Mouse (Mus musculus) kidney, embryonic 14.5 days (tissue): ENCODE measurements around the gene Kalrn. TPM values are rescaled to one million over a fixed set of nuclear protein-coding genes. Genes with fewer than 3 reads are reported as not detected.

ENCODE experiments used
- ATAC-seq: fragments of 200-750 bp; cut with Nextera tagmentation; 2 replicates; pipeline ENCODE4 v1.8.0; 2017; ENCODE audit warnings: moderate number of reproducible peaks, mild to moderate bottlenecking, moderate TSS enrichment, moderate library complexity; ENCODE audit not compliant: low FRiP score, low TSS enrichment
- H3K27ac ChIP-seq: fragments of 300-500 bp; sonication (generic); 2 replicates; pipeline ENCODE4 v1.5.1; 2014; ENCODE audit warnings: low read depth, mild to moderate bottlenecking, low read length, moderate library complexity, mixed read lengths
- H3K27me3 ChIP-seq: fragments of 300-500 bp; sonication (generic); 2 replicates; pipeline ENCODE4 v1.6.1; 2014; ENCODE audit warnings: mild to moderate bottlenecking, low read length; ENCODE audit not compliant: control insufficient read depth, insufficient read depth
- H3K36me3 ChIP-seq: fragments of 300-500 bp; sonication (generic); 2 replicates; pipeline ENCODE4 v1.6.1; 2014; ENCODE audit warnings: low read length, mixed read lengths; ENCODE audit not compliant: control insufficient read depth, insufficient read depth
- H3K4me1 ChIP-seq: fragments of 300-500 bp; sonication (generic); 2 replicates; pipeline ENCODE4 v1.6.1; 2014; ENCODE audit warnings: low read length, mixed read lengths; ENCODE audit not compliant: control insufficient read depth, insufficient read depth
- H3K4me2 ChIP-seq: fragments of 300-500 bp; sonication (generic); replicated peaks from 2 replicates; pipeline ENCODE4 v1.6.1; 2014; ENCODE audit warnings: low read depth, mild to moderate bottlenecking, low read length
- H3K4me3 ChIP-seq: fragments of 300-500 bp; sonication (generic); 2 replicates; pipeline ENCODE4 v1.5.1; 2014; ENCODE audit warnings: mild to moderate bottlenecking, low read length
- H3K9ac ChIP-seq: fragments of 300-500 bp; sonication (generic); 2 replicates; pipeline ENCODE4 v1.6.1; 2014; ENCODE audit warnings: low read depth, mild to moderate bottlenecking, low read length, moderate library complexity
- H3K9me3 ChIP-seq: fragments of 300-500 bp; sonication (generic); 2 replicates; pipeline ENCODE4 v1.6.1; 2016; ENCODE audit warnings: low read length; ENCODE audit not compliant: control insufficient read depth
- WGBS: fragments of 180-500 bp; shearing (Covaris S2); extraction: QIAGEN DNeasy Blood & Tissue Kit; methylation state at CpG from one replicate; pipeline ENCODE4 v1.1.7; 2014; 5-methylcytosine and 5-hydroxymethylcytosine counted together
- polyA plus RNA-seq: library from polyadenylated mRNA; unstranded; fragments of >200 nt; fragmentation: Nextera tagmentation; extraction: Ambion mirVana; gene quantifications from 2 replicates; pipeline ENCODE4 v1.2.1, GENCODE M21; 2014

The Kalrn gene
- polyA plus RNA-seq, 1 experiment from 2014 or later, result 16.0 TPM

DNA sequence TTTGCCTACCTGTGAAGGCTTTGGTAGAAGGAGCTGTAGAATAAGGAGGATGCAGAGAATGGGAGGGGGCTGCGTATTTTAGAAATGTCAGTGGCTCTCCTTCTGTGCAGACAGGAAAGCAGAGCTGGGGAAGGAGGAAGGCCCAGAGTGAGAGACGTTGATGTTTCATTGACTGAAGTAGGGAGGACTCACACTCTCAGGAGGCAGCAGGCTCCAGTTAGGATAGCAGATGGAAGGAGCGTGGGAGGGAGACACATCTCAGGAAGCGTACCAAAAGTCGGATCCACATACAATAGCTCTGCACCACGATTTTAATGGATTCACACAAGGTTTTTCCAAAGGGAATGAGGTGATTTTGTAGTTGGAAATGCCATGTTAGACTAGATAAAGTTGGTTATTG is 184.5 kb downstream of the Kalrn start:
- Histone ChIP-seq H3K36me3 (no peaks in the 10 kb centered on the region), H3K27me3 (no peaks in the 10 kb centered on the region), H3K9me3 (no peaks in the 10 kb centered on the region), H3K27ac (no peak overlapping the region), H3K4me3 (no peak overlapping the region), H3K4me2 (no peak overlapping the region), H3K4me1 (no peaks in the 10 kb centered on the region), H3K9ac (no peak overlapping the region)
- ATAC-seq, result no peak
- WGBS, result 73% methylated on average over 6 of the region's 6 CpGs

DNA sequence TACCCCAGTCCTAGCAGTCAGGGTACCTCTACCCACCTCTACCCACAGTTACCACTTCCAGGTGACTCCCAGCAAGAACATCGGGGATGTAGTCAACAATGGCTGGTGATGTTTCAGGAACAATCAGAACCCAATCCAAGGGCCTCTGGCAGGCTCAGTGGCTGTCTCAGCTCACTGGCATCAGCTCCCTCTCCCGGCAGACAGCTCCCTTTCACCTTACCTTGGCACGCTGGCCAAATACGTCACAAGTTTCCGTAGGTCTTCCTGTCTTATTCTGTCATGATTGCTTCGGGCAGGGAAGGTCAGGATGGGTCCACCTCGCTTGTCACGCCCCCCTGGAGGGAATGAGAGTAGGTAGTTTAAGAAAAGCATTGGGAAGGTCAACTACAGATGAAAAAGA is 188.3 kb downstream of the Kalrn start:
- Histone ChIP-seq H3K27ac (no peak overlapping the region), H3K9ac (no peak overlapping the region), H3K4me3 (no peak overlapping the region), H3K4me2 (no peak overlapping the region), H3K27me3 (no peaks in the 10 kb centered on the region), H3K36me3 (0 out of 2 replicates have a peak, but pooled peaks cover 2% of the 10 kb centered on the region), H3K4me1 (no peaks in the 10 kb centered on the region), H3K9me3 (no peaks in the 10 kb centered on the region)
- WGBS, result 93% methylated on average over 8 of the region's 8 CpGs
- no peak for ATAC-seq

DNA sequence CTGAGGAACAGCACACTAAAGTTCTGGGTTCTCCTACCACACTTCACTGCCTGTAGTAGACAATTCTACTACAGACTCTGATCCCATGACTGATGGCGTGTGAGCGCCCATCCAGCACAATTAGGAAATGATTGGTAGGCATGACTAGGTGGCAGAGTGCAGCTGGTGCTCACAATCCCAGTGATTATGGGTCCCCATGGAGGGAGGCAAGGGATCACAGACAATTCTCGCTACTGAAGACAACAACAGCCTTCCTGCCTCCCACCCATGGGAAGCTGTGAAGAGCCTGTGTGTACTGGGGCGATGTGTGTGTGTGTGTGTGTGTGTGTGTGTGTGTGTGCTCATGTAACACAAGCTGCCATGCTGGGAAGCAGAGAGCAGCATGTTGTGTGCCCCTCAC is 190.3 kb downstream of the Kalrn start:
- Histone ChIP-seq H3K9ac (no peak overlapping the region), H3K27ac (no peak overlapping the region), H3K9me3 (no peaks in the 10 kb centered on the region), H3K4me2 (no peak overlapping the region), H3K4me3 (no peak overlapping the region), H3K36me3 (0 out of 2 replicates have a peak, but pooled peaks cover 2% of the 10 kb centered on the region), H3K27me3 (no peaks in the 10 kb centered on the region), H3K4me1 (no peaks in the 10 kb centered on the region)
- 83% methylated on average over 4 of the region's 4 CpGs for WGBS
- ATAC-seq, result no peak

DNA sequence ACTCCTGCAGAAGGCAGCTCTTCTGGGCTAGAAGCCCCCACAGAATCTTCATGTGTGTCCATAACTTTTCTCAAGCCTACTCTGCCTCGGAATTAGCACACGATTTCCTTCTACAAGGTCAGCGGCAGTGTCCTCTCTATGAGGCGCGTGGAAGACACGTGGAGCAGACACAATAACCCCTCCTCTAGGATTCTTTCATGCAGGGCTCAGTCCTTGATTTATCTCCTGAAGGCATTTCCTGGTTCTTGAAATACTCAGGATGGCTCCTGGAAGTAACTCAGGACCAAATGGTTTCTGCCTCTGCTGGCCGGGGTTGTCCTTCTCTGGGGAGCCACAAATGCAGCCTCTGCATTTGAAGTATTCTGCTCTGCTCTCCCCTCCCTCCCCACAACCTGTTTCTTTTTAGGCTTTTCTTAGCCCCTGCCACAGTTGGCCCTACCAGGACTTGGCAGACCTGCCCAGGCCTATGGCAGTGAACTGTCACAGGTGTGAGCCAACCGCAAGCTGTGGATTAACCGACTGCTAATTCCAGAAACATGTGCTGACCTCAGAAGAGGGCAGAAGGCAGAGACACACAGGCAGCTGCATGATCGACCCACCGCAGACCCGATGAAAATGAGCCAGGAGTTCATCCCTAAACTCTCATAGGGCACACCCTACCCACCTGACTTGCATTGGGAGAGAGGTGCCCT is 197.0 kb downstream of the Kalrn start:
- Histone ChIP-seq H3K36me3 (0 out of 2 replicates have a peak, but pooled peaks cover 2% of the 10 kb centered on the region), H3K4me1 (peaks cover 15% of the 10 kb centered on the region), H3K9ac (no peak overlapping the region), H3K4me3 (no peak overlapping the region), H3K9me3 (no peaks in the 10 kb centered on the region), H3K27me3 (no peaks in the 10 kb centered on the region), H3K27ac (no peak overlapping the region), H3K4me2 (no peak overlapping the region)
- WGBS, result 60% methylated on average over 12 of the region's 12 CpGs
- no peak for ATAC-seq

DNA sequence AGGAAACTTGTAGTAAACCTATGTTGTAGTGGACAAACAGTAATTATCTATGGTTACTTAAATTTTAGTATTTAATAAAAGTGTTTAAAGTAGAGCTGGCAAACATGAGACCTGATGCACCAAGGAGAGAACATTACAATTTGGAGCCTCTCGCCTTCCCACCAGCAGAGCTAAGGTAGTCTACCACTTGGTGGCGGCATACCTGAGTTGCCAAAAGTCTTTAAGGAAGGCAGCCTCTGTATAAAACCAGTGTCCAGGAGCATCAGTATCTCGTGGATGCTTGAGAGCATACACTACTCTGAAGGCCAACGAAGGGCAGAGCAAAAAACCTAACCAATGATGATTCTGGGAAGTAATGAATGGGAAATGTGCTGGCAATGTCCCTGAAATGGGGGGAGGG is 199.8 kb downstream of the Kalrn start:
- H3K36me3 ChIP-seq, result no peaks in the 10 kb centered on the region
- no peak overlapping the region for H3K9ac ChIP-seq
- no peak overlapping the region for H3K4me2 ChIP-seq
- ATAC-seq, result no peak
- H3K4me1 ChIP-seq, result peaks cover 15% of the 10 kb centered on the region
- no peaks in the 10 kb centered on the region for H3K27me3 ChIP-seq
- no peak overlapping the region for H3K4me3 ChIP-seq
- 75% methylated on average over 4 of the region's 4 CpGs for WGBS
- H3K9me3 ChIP-seq, result no peaks in the 10 kb centered on the region
- H3K27ac ChIP-seq, result no peak overlapping the region

DNA sequence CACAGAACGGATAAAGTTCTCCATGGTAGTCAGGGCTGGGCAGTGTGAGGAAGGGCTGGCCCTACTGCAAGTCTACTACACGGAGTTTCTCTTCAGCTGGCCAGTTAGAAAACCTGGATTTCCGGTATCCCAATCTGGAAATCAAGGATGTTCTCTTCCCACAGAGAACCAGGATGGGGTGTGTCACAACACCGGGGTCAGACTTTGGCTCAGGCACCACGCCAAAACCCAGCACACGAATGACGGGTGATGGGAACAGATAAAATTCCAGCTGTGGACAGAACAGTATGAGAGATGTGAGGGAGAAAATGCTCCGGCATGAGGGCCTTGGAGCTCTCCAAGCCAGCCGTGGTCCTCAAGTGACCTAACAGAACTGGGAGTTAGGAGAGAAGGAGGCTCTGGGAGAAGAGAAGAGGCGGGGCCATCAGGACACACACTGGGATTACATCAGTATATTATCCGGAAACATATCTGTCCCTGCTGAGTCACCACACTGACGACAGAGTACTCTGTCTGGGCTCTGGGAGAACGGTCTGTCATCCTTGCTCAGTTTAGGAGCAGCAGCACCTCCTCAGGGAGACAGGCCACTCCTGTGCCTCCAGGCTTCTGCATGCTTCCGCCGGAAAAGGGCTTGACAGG is 201.1 kb downstream of the Kalrn start:
- 0 out of 2 replicates have a peak, but pooled peaks have one; percentile 6 for ATAC-seq

DNA sequence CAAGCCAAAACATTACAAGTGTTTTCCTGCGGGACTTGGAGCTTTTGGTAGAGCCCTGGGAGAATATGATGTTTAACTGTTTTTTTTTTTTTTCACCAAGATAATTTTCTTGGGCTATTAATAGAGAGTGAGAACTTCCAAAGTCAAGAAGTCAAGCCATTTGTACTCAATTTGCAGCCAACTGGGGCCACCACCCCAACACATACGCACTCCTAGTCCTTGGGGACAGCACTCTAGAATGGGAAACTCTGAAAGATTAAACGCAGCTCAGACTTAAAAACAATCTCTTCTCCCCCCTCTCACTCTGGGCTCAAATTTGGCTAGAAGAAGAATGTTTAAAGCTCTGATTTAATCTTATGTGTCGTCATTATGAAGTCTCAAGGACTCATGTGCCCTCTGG is 214.1 kb downstream of the Kalrn start:
- H3K4me2 ChIP-seq, result no peak overlapping the region
- no peak overlapping the region for H3K9ac ChIP-seq
- no peak overlapping the region for H3K27ac ChIP-seq
- 81% methylated on average over 4 of the region's 4 CpGs for WGBS
- H3K27me3 ChIP-seq, result no peaks in the 10 kb centered on the region
- H3K9me3 ChIP-seq, result no peaks in the 10 kb centered on the region
- peaks cover 5% of the 10 kb centered on the region; the same call in 1 of the 2 replicates for H3K36me3 ChIP-seq
- H3K4me3 ChIP-seq, result no peak overlapping the region
- H3K4me1 ChIP-seq, result no peaks in the 10 kb centered on the region
- ATAC-seq, result no peak

More for the DNA sequence above, 201.1 kb downstream of the Kalrn start:
- H3K4me1 ChIP-seq, result peaks cover 15% of the 10 kb centered on the region
- no peak overlapping the region for H3K4me3 ChIP-seq
- no peaks in the 10 kb centered on the region for H3K9me3 ChIP-seq
- no peak overlapping the region for H3K9ac ChIP-seq
- no peaks in the 10 kb centered on the region for H3K27me3 ChIP-seq
- H3K36me3 ChIP-seq, result no peaks in the 10 kb centered on the region
- 65% methylated on average over 15 of the region's 15 CpGs for WGBS
- no peak overlapping the region for H3K4me2 ChIP-seq
- no peak overlapping the region for H3K27ac ChIP-seq

DNA sequence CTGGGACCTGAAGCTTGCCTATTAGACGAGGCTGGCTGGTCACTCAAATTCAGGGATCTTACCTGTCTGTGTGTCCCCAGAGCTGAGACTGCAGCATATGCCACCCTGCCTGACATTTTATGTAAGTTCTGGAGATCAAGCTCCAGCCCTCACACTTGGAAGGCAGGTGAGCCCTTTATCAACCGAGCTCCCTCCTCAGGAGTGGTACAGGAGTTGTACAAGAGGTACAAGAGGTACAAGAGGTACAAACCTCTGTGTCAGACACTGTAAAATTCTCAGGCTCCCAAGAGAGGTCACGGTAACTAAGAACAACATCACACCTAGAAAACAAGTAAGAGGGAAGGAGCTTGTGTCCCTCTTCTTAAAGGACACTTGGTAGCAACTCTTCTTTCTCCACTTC is 217.8 kb downstream of the Kalrn start:
- H3K27me3 ChIP-seq, result no peaks in the 10 kb centered on the region
- no peak overlapping the region for H3K4me3 ChIP-seq
- 0 out of 2 replicates have a peak, but pooled peaks cover 8% of the 10 kb centered on the region for H3K4me1 ChIP-seq
- no peak for ATAC-seq
- H3K27ac ChIP-seq, result no peak overlapping the region
- H3K9ac ChIP-seq, result no peak overlapping the region
- H3K4me2 ChIP-seq, result no peak overlapping the region
- H3K9me3 ChIP-seq, result no peaks in the 10 kb centered on the region
- WGBS, result 77% methylated on average over 3 of the region's 3 CpGs
- peaks cover 5% of the 10 kb centered on the region; the same call in 1 of the 2 replicates for H3K36me3 ChIP-seq

DNA sequence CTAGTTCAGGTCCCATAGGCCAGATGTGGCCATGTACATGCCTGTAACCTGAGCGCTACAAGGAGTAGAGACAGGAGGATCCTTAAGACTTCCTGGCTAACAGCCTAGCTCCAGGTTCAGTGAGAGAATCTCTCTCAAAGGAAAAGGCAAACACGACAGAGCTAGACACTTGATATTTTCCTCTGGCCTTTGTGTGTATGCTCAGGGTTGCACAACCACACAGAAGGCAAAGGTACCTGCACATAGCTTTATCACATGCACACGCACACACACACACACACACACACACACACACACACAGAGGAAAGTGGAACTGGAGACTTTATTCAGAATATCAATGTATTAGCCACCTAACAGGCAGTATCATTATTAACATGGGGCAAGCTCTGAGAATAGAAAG is 219.3 kb downstream of the Kalrn start:
- Histone ChIP-seq H3K36me3 (peaks cover 5% of the 10 kb centered on the region; the same call in 1 of the 2 replicates), H3K27me3 (no peaks in the 10 kb centered on the region), H3K9ac (no peak overlapping the region), H3K4me1 (0 out of 2 replicates have a peak, but pooled peaks cover 8% of the 10 kb centered on the region), H3K4me3 (no peak overlapping the region), H3K27ac (no peak overlapping the region), H3K4me2 (no peak overlapping the region), H3K9me3 (no peaks in the 10 kb centered on the region)
- ATAC-seq, result no peak
- whole genome bisulfite sequencing, result 69% methylated on average over 3 of the region's 3 CpGs
